Mouse (Mus musculus): ENCODE data around the gene 4930518I15Rik. TPM values are rescaled to one million over a fixed set of nuclear protein-coding genes. Genes with fewer than 3 reads are reported as not detected.
"Not testable (repeated sequence)": the region's sequence is repeated elsewhere in the genome, so short reads cannot be mapped to it uniquely, and the experiment has no call there.

Gene 4930518I15Rik
- polyA plus RNA-seq, 1 experiment from 2014 or later = 2.4 TPM

- no peaks in the 10 kb centered on the region for H3K4me1 ChIP-seq (replicated peaks; ENCODE audit: control insufficient read depth, insufficient read depth)
- no peaks in the 10 kb centered on the region for H3K36me3 ChIP-seq (ENCODE audit: control insufficient read depth, insufficient read depth, low read length)
- TF ChIP-seq CTCF (IDR thresholded peaks at IDR 0.05; ENCODE audit: low read depth) = no peak
- no peak for TF ChIP-seq EP300 (optimal IDR thresholded peaks at IDR 0.05)
- no peaks in the 10 kb centered on the region for H3K9me3 ChIP-seq (ENCODE audit: control insufficient read depth, low read length)
- no peak overlapping the region for H3K27ac ChIP-seq (replicated peaks)
- no peak overlapping the region for H3K9ac ChIP-seq (ENCODE audit: low read length)
- H3K4me2 ChIP-seq (replicated peaks; ENCODE audit: low read depth) = no peak overlapping the region
- 69% methylated on average over 6 of the region's 6 CpGs for WGBS
- ATAC-seq (ENCODE audit: low FRiP score, low TSS enrichment) (no peak), DNase-seq (ENCODE audit: low spot score) (no peak)
- no peaks in the 10 kb centered on the region for H3K27me3 ChIP-seq (ENCODE audit: control insufficient read depth, insufficient read depth, low read length)
- H3K4me3 ChIP-seq (ENCODE audit: low read depth, low read length) = no peak overlapping the region
These were observed 35.1 kb upstream of the 4930518I15Rik start for GRCm38 (mm10) chr2:156892821-156893220.

- Histone ChIP-seq H3K27me3 (ENCODE audit: control insufficient read depth, insufficient read depth, low read length) (no peaks in the 10 kb centered on the region), H3K27ac (replicated peaks) (no peak overlapping the region), H3K4me2 (replicated peaks; ENCODE audit: low read depth) (no peak overlapping the region), H3K4me1 (replicated peaks; ENCODE audit: control insufficient read depth, insufficient read depth) (no peaks in the 10 kb centered on the region), H3K4me3 (ENCODE audit: low read depth, low read length) (no peak overlapping the region), H3K36me3 (ENCODE audit: control insufficient read depth, insufficient read depth, low read length) (no peaks in the 10 kb centered on the region), H3K9me3 (ENCODE audit: control insufficient read depth, low read length) (no peaks in the 10 kb centered on the region), H3K9ac (ENCODE audit: low read length) (no peak overlapping the region)
- 28% methylated on average over 3 of the region's 3 CpGs for whole genome bisulfite sequencing
- no peak for DNase-seq (ENCODE audit: low spot score)
- no peak for TF ChIP-seq EP300 (optimal IDR thresholded peaks at IDR 0.05)
- no peak for TF ChIP-seq CTCF (IDR thresholded peaks at IDR 0.05; ENCODE audit: low read depth)
- no peak for ATAC-seq (ENCODE audit: low FRiP score, low TSS enrichment)
These were observed 34.5 kb upstream of the 4930518I15Rik start for GRCm38 (mm10) chr2:156892240-156892639.

GRCm38 (mm10) chr2:156888490-156888889 lies 30.7 kb upstream of the 4930518I15Rik start:
- Histone ChIP-seq H3K27me3 (ENCODE audit: control insufficient read depth, insufficient read depth, low read length) (no peaks in the 10 kb centered on the region), H3K9ac (ENCODE audit: low read length) (no peak overlapping the region), H3K4me3 (ENCODE audit: low read depth, low read length) (no peak overlapping the region), H3K27ac (replicated peaks) (no peak overlapping the region), H3K9me3 (ENCODE audit: control insufficient read depth, low read length) (no peaks in the 10 kb centered on the region), H3K4me2 (replicated peaks; ENCODE audit: low read depth) (no peak overlapping the region), H3K4me1 (replicated peaks; ENCODE audit: control insufficient read depth, insufficient read depth) (no peaks in the 10 kb centered on the region), H3K36me3 (ENCODE audit: control insufficient read depth, insufficient read depth, low read length) (no peaks in the 10 kb centered on the region)
- ATAC-seq (ENCODE audit: low FRiP score, low TSS enrichment) (no peak), DNase-seq (ENCODE audit: low spot score) (no peak)
- WGBS = 77% methylated on average over 3 of the region's 3 CpGs
- TF ChIP-seq CTCF (IDR thresholded peaks at IDR 0.05; ENCODE audit: low read depth) = no peak
- no peak for TF ChIP-seq EP300 (optimal IDR thresholded peaks at IDR 0.05)

- Histone ChIP-seq H3K9ac (ENCODE audit: low read length) (no peak within 1 kb of the TSS), H3K4me2 (replicated peaks; ENCODE audit: low read depth) (no peak within 1 kb of the TSS), H3K4me3 (ENCODE audit: low read depth, low read length) (no peak within 1 kb of the TSS), H3K27me3 (ENCODE audit: control insufficient read depth, insufficient read depth, low read length) (no peaks in the 10 kb centered on the region), H3K36me3 (ENCODE audit: control insufficient read depth, insufficient read depth, low read length) (no peaks in the 10 kb centered on the region), H3K27ac (replicated peaks) (no peak within 1 kb of the TSS), H3K4me1 (replicated peaks; ENCODE audit: control insufficient read depth, insufficient read depth) (no peaks in the 10 kb centered on the region), H3K9me3 (ENCODE audit: control insufficient read depth, low read length) (no peaks in the 10 kb centered on the region)
- no peak for TF ChIP-seq EP300 (optimal IDR thresholded peaks at IDR 0.05)
- no peak for TF ChIP-seq CTCF (IDR thresholded peaks at IDR 0.05; ENCODE audit: low read depth)
- 50% methylated on average over 6 of the region's 6 CpGs for WGBS
- DNase-seq (ENCODE audit: low spot score) (no peak), ATAC-seq (ENCODE audit: low FRiP score, low TSS enrichment) (no peak)
These were observed 29.3 kb upstream of the 4930518I15Rik start, which contains the start of gene Sla2 for GRCm38 (mm10) chr2:156887017-156887416. Gene Sla2, minus strand, starts transcription at chr2:156887192.

- no peaks in the 10 kb centered on the region for H3K4me1 ChIP-seq (replicated peaks; ENCODE audit: control insufficient read depth, insufficient read depth)
- ATAC-seq (ENCODE audit: low FRiP score, low TSS enrichment) = no peak
- no peak overlapping the region for H3K4me3 ChIP-seq (ENCODE audit: low read depth, low read length)
- H3K9me3 ChIP-seq (ENCODE audit: control insufficient read depth, low read length) = no peaks in the 10 kb centered on the region
- no peak overlapping the region for H3K9ac ChIP-seq (ENCODE audit: low read length)
- DNase-seq (ENCODE audit: low spot score) = no peak
- H3K4me2 ChIP-seq (replicated peaks; ENCODE audit: low read depth) = no peak overlapping the region
- H3K27ac ChIP-seq (replicated peaks) = no peak overlapping the region
- no peaks in the 10 kb centered on the region for H3K36me3 ChIP-seq (ENCODE audit: control insufficient read depth, insufficient read depth, low read length)
- WGBS = 77% methylated on average over 10 of the region's 10 CpGs
- H3K27me3 ChIP-seq (ENCODE audit: control insufficient read depth, insufficient read depth, low read length) = no peaks in the 10 kb centered on the region
- TF ChIP-seq EP300 (optimal IDR thresholded peaks at IDR 0.05) = no peak
- no peak for TF ChIP-seq CTCF (IDR thresholded peaks at IDR 0.05; ENCODE audit: low read depth)
These were observed 28.4 kb upstream of the 4930518I15Rik start for GRCm38 (mm10) chr2:156886084-156886631.

- H3K4me3 ChIP-seq (ENCODE audit: low read depth, low read length); H3K9me3 ChIP-seq (ENCODE audit: control insufficient read depth, low read length); H3K27me3 ChIP-seq (ENCODE audit: control insufficient read depth, insufficient read depth, low read length); H3K36me3 ChIP-seq (ENCODE audit: control insufficient read depth, insufficient read depth, low read length); H3K9ac ChIP-seq (ENCODE audit: low read length); DNase-seq (ENCODE audit: low spot score); ATAC-seq (ENCODE audit: low FRiP score, low TSS enrichment); H3K4me1 ChIP-seq (replicated peaks; ENCODE audit: control insufficient read depth, insufficient read depth); H3K27ac ChIP-seq (replicated peaks); H3K4me2 ChIP-seq (replicated peaks; ENCODE audit: low read depth): not testable (repeated sequence)
- peak; percentile 35 for TF ChIP-seq CTCF (IDR thresholded peaks at IDR 0.05; ENCODE audit: low read depth)
- 87% methylated on average over 2 of the region's 2 CpGs for WGBS
These were observed 27.9 kb upstream of the 4930518I15Rik start for GRCm38 (mm10) chr2:156885666-156886065.
